ENCODE assay signal across 7 mouse cellular contexts in genomic region chr2:54083861-54084736, GRCm38 (mm10). TPM values are rescaled to one million over a fixed set of nuclear protein-coding genes. Genes with fewer than 3 reads are reported as not detected.
DNase-seq lines count a peak whose midpoint lies in the region; ATAC-seq and TF ChIP-seq lines count a peak whose summit lies in the region.

No protein-coding gene starts in this region.

- H3K27ac ChIP-seq in heart, embryonic 16.5 days (ENCODE audit: low read length): no peak overlapping the region
- no peak overlapping the region for H3K27ac ChIP-seq in liver, embryonic 14.5 days

- DNase-seq in layer of hippocampus, postnatal 14 days (ENCODE audit: low spot score in 2 of 2): peak; percentile 6 to 18
- DNase-seq in layer of hippocampus, adult 9-11 months: no peak
- peak; percentile 79 for DNase-seq in embryo, embryonic 10.5 days (ENCODE audit: low spot score)
- DNase-seq in liver, embryonic 14.5 days (ENCODE audit: low read depth in 3 of 3, low spot score in 3 of 3): no peak
- peak; percentile 71 for DNase-seq in retina, postnatal 1 day
- no peak for DNase-seq in thymus, postnatal 10 days (ENCODE audit: low spot score in 2 of 2)

- peak overlapping the region; percentile 80 for H3K4me2 ChIP-seq in heart, embryonic 16.5 days (ENCODE audit: low read depth, low read length)
- H3K4me2 ChIP-seq in liver, embryonic 14.5 days (ENCODE audit: low read depth): peak overlapping the region; percentile 41

- no peak for TF ChIP-seq CTCF in liver, embryonic 14.5 days (IDR thresholded peaks at IDR 0.05; ENCODE audit: low read depth)

- no peaks in the 10 kb centered on the region for H3K9me3 ChIP-seq in heart, embryonic 16.5 days (replicated peaks; ENCODE audit: control insufficient read depth, low read length)
- no peaks in the 10 kb centered on the region for H3K9me3 ChIP-seq in liver, embryonic 14.5 days (ENCODE audit: control insufficient read depth, low read length)

- no peak for TF ChIP-seq EP300 in liver, embryonic 14.5 days (IDR thresholded peaks at IDR 0.05; ENCODE audit: low read depth)

- ATAC-seq in heart, embryonic 16.5 days (replicated peaks; ENCODE audit: extremely low read depth, insufficient read depth, low FRiP score): no peak
- ATAC-seq in liver, embryonic 14.5 days (ENCODE audit: insufficient read depth): no peak

- H3K4me3 ChIP-seq in heart, embryonic 16.5 days (ENCODE audit: low read length): peak overlapping the region; percentile 56
- H3K4me3 ChIP-seq in liver, embryonic 14.5 days (ENCODE audit: insufficient read depth in 1 of 2, low read depth in 2 of 2, low read length in 2 of 2): no peak overlapping the region

- H3K36me3 ChIP-seq in heart, embryonic 16.5 days (ENCODE audit: control insufficient read depth, insufficient read depth): no peaks in the 10 kb centered on the region
- no peaks in the 10 kb centered on the region for H3K36me3 ChIP-seq in liver, embryonic 14.5 days (replicated peaks; ENCODE audit: control insufficient read depth, insufficient read depth, low read depth)

- H3K27me3 ChIP-seq in heart, embryonic 16.5 days (ENCODE audit: control insufficient read depth, insufficient read depth, low read length): peaks cover 16% of the 10 kb centered on the region
- H3K27me3 ChIP-seq in liver, embryonic 14.5 days (ENCODE audit: control insufficient read depth, insufficient read depth, low read length): peaks cover 10% of the 10 kb centered on the region

- H3K4me1 ChIP-seq in heart, embryonic 16.5 days (ENCODE audit: control insufficient read depth, insufficient read depth, low read length): peaks cover 14% of the 10 kb centered on the region
- H3K4me1 ChIP-seq in liver, embryonic 14.5 days (replicated peaks; ENCODE audit: control insufficient read depth in 2 of 2, insufficient read depth in 2 of 2, low read length in 1 of 2): no peaks in the 10 kb centered on the region

- 4% methylated on average over 29 of the region's 29 CpGs for WGBS in heart, embryonic 16.5 days
- 5% methylated on average over 29 of the region's 29 CpGs for WGBS in liver, embryonic 14.5 days (ENCODE audit: insufficient replicate concordance)

- peak overlapping the region; percentile 30; the same call in 1 of the 2 replicates for H3K9ac ChIP-seq in heart, embryonic 16.5 days (ENCODE audit: low read length)
- no peak overlapping the region for H3K9ac ChIP-seq in liver, embryonic 14.5 days (replicated peaks)

RNA-seq across cellular contexts. Expression of gene Rprm, which starts 1.3 kb away (rescaled TPM):
- 10 to 100 TPM; 25.8 to 33.4 TPM for total RNA-seq in layer of hippocampus, postnatal 14 days (2021)
- polyA plus RNA-seq in heart, embryonic 16.5 days (2015; fragmentation: Nextera tagmentation; extraction: Ambion mirVana): 1.2 and 1.6 TPM in 2 replicates
- polyA plus RNA-seq in liver, embryonic 14.5 days (2012; rRNA removed): 0.07 and 0.17 TPM in 2 replicates
- polyA plus RNA-seq in liver, embryonic 14.5 days (2014; fragmentation: Nextera tagmentation; extraction: Ambion mirVana): not detected in 2 replicates

Comparison
In these comparisons a context has a peak if more than half of its experiments do, and no peak if none do; other contexts are left out.
1. DNase-seq: peak in layer of hippocampus, postnatal 14 days (2 of 2), embryo, embryonic 10.5 days (single experiment) and retina, postnatal 1 day (single experiment); none in layer of hippocampus, adult 9-11 months (single experiment), liver, embryonic 14.5 days (0 of 3) and thymus, postnatal 10 days (0 of 2).